Mouse (Mus musculus) testis, adult 2 months (tissue): ENCODE measurements around the gene Eva1c. TPM values are rescaled to one million over a fixed set of nuclear protein-coding genes. Genes with fewer than 3 reads are reported as not detected.

Source experiments
- H3K27ac ChIP-seq: fragments of 200-500 bp; 2 replicates; pipeline ENCODE4 v1.5.1; 2012; ENCODE audit warnings: low read depth, low read length; ENCODE audit not compliant: control insufficient read depth, insufficient read depth
- H3K27me3 ChIP-seq: fragments of 200-500 bp; 2 replicates; pipeline ENCODE4 v1.6.1; 2012; ENCODE audit warnings: mild to moderate bottlenecking, low read length, moderate library complexity; ENCODE audit not compliant: control insufficient read depth, insufficient read depth
- H3K36me3 ChIP-seq: fragments of 200-500 bp; 2 replicates; pipeline ENCODE4 v1.6.1; 2012; ENCODE audit warnings: mild to moderate bottlenecking, low read length; ENCODE audit not compliant: control insufficient read depth, insufficient read depth
- H3K4me1 ChIP-seq: fragments of 200-500 bp; 2 replicates; pipeline ENCODE4 v1.6.1; 2012; ENCODE audit warnings: low read length; ENCODE audit not compliant: control insufficient read depth, insufficient read depth
- H3K4me3 ChIP-seq: fragments of 200-500 bp; 2 replicates; pipeline ENCODE4 v1.5.1; 2012; ENCODE audit warnings: low read depth, mild to moderate bottlenecking, low read length, moderate library complexity, mixed read lengths; ENCODE audit not compliant: control insufficient read depth
- CTCF ChIP-seq: fragments of 200-500 bp; IDR thresholded peaks from 2 replicates; pipeline ENCODE4 v1.5.1; 2012; ENCODE audit warnings: low read depth, mild to moderate bottlenecking, inconsistent platforms, low read length, moderate library complexity; ENCODE audit not compliant: control insufficient read depth, insufficient read depth, insufficient replicate concordance
- POLR2A ChIP-seq: fragments of 200-500 bp; IDR thresholded peaks from 2 replicates; pipeline ENCODE4 v1.6.1; 2012; ENCODE audit warnings: low read depth, mild to moderate bottlenecking, inconsistent platforms, low read length, moderate library complexity; ENCODE audit not compliant: control insufficient read depth
- polyA plus RNA-seq: library from polyadenylated mRNA; depleted of rRNA; stranded (reverse); fragments of >200 nt; gene quantifications from 2 replicates; pipeline ENCODE4 v1.2.3, GENCODE M21; 2012

Gene Eva1c
- polyA plus RNA-seq, 1 experiment = 40.0 TPM

GRCm38 (mm10) chr16:90851621-90852334 is 25.3 kb downstream of the Eva1c start:
- no peaks in the 10 kb centered on the region for H3K36me3 ChIP-seq
- TF ChIP-seq CTCF (no peak), POLR2A (no peak)
- H3K27ac ChIP-seq = no peak overlapping the region
- no peak overlapping the region for H3K4me3 ChIP-seq
- no peaks in the 10 kb centered on the region for H3K27me3 ChIP-seq
- peaks cover 8% of the 10 kb centered on the region for H3K4me1 ChIP-seq

GRCm38 (mm10) chr16:90856552-90857200 is 30.2 kb downstream of the Eva1c start:
- H3K36me3 ChIP-seq = no peaks in the 10 kb centered on the region
- H3K27ac ChIP-seq = no peak overlapping the region
- H3K4me3 ChIP-seq = no peak overlapping the region
- H3K27me3 ChIP-seq = no peaks in the 10 kb centered on the region
- no peaks in the 10 kb centered on the region for H3K4me1 ChIP-seq
- TF ChIP-seq CTCF (no peak), POLR2A (no peak)

- Histone ChIP-seq H3K36me3 (no peaks in the 10 kb centered on the region), H3K4me3 (no peak overlapping the region), H3K4me1 (no peaks in the 10 kb centered on the region), H3K27ac (no peak overlapping the region), H3K27me3 (no peaks in the 10 kb centered on the region)
- TF ChIP-seq CTCF = no peak
Measured at GRCm38 (mm10) chr16:90858206-90858605, 31.7 kb downstream of the Eva1c start.

GRCm38 (mm10) chr16:90863036-90863435 is 36.5 kb downstream of the Eva1c start:
- Histone ChIP-seq H3K36me3 (no peaks in the 10 kb centered on the region), H3K27ac (no peak overlapping the region), H3K4me1 (no peaks in the 10 kb centered on the region), H3K27me3 (no peaks in the 10 kb centered on the region), H3K4me3 (no peak overlapping the region)
- no peak for TF ChIP-seq CTCF

- TF ChIP-seq CTCF = no peak
- no peak overlapping the region for H3K27ac ChIP-seq
Measured at GRCm38 (mm10) chr16:90863468-90864046, 37.0 kb downstream of the Eva1c start.

GRCm38 (mm10) chr16:90864693-90865092 is 38.2 kb downstream of the Eva1c start:
- Histone ChIP-seq H3K36me3 (no peaks in the 10 kb centered on the region), H3K4me1 (no peaks in the 10 kb centered on the region), H3K27me3 (no peaks in the 10 kb centered on the region), H3K27ac (no peak overlapping the region), H3K4me3 (no peak overlapping the region)
- TF ChIP-seq POLR2A (no peak), CTCF (no peak)

More at GRCm38 (mm10) chr16:90863468-90864046, 37.0 kb downstream of the Eva1c start:
- Histone ChIP-seq H3K4me1 (no peaks in the 10 kb centered on the region), H3K36me3 (no peaks in the 10 kb centered on the region), H3K27me3 (no peaks in the 10 kb centered on the region), H3K4me3 (no peak overlapping the region)

- Histone ChIP-seq H3K27ac (no peak overlapping the region), H3K4me3 (no peak overlapping the region), H3K36me3 (no peaks in the 10 kb centered on the region), H3K4me1 (no peaks in the 10 kb centered on the region), H3K27me3 (no peaks in the 10 kb centered on the region)
- TF ChIP-seq CTCF (no peak), POLR2A (no peak)
Measured at GRCm38 (mm10) chr16:90865652-90866051, 39.1 kb downstream of the Eva1c start.
